Mouse (Mus musculus) brain, embryonic 18.5 days (tissue): ENCODE measurements at regions not wholly inside any gene's neighbourhood (a gene's known extent, or its start where the extent isn't known, plus 50 kb on each side); places are given as distances from the start of the nearest gene placed in this dataset.

Experiments
- DNase-seq: peaks from one replicate; pipeline ENCODE4 v3.0.0-alpha.2; 2012; ENCODE audit warnings: low read depth, low spot score

- DNase-seq = no peak
These were observed 591.9 kb upstream of the Cdh6 start for GRCm38 (mm10) chr15:13765411-13765810.

DNA sequence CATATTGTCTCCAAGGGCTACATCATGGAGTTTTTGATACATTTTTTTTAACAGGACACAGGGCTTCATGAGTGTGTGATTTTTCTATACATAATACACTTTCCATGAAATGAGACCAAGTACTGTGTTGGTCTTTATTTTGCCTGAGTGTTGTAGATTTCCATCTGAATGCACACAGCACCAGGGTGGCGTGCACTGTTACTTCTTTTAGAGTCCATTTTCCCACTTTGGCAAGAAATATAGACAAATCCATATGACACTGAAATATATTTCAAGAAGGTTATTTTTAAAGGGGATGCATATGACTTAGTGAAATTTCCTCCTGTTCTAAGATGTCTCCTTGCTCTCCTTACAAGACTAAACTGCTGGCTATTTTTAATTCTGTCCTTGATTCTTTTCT lies 591.1 kb upstream of the Cdh6 start:
- no peak for DNase-seq

- DNase-seq = no peak
These were observed 573.1 kb upstream of the Cdh6 start for GRCm38 (mm10) chr15:13746559-13746958.

DNA sequence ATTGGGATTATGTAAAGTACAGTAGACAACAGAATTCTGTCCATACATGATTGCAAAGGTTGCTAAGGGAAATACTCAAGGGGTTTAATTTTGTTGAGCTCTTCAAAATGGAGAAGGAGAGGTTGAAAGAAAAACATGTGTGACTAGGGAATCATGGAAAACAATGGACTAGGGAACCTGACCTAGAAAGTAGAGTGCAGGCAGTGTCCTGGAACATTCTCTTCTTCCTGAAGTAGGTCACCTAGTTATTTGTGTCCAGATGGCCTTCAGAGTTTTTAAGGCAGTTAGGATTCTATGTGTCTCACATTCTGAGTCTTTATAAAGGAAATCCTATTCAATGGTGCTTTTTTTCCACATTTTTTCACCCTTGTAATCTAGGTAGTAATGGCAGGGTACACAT lies 532.8 kb upstream of the Cdh6 start:
- DNase-seq = no peak

DNA sequence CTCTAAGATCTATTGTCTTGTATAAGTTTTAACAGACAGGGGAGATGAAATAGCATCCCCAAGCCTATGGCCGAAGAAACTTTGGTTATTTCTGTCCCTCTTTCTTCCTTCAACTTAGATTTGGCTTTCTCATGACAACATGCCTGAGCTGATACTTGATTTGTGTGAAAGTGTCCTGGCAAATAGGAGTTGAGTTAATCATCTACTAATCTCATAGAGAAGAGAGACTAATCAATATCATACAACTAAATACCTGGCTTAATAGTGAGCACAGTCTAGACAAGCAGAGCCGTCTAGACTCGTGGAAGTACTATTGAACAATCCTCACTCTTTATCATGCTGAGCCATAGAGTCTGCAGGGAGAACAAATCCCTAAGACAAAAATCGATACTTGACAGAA lies 531.7 kb upstream of the Cdh6 start:
- DNase-seq = no peak

- DNase-seq = no peak
These were observed 494.7 kb upstream of the Cdh6 start for GRCm38 (mm10) chr15:13668193-13668592.

- no peak for DNase-seq
These were observed 493.8 kb upstream of the Cdh6 start for GRCm38 (mm10) chr15:13667278-13667677.

- DNase-seq = no peak
These were observed 488.8 kb upstream of the Cdh6 start for GRCm38 (mm10) chr15:13662275-13662674.

DNA sequence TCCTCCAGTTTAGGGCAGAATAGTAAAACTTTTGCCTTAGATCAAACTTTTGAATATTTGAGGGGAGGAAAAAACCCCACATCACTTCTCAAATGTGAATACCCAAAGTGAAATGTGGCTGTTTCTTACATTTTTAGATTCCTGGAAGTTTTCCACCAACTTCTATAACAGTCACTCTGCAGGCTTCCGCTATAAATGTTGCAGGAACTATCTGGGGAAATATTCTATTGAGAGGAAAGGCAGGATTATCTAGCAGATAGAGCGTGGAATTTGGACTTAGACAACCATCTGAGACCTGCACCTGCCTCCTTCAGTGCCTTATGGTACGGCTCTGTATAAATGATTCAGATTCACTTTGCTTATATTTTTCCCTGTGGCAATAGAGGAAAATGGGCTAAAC lies 481.6 kb upstream of the Cdh6 start:
- DNase-seq = no peak

DNA sequence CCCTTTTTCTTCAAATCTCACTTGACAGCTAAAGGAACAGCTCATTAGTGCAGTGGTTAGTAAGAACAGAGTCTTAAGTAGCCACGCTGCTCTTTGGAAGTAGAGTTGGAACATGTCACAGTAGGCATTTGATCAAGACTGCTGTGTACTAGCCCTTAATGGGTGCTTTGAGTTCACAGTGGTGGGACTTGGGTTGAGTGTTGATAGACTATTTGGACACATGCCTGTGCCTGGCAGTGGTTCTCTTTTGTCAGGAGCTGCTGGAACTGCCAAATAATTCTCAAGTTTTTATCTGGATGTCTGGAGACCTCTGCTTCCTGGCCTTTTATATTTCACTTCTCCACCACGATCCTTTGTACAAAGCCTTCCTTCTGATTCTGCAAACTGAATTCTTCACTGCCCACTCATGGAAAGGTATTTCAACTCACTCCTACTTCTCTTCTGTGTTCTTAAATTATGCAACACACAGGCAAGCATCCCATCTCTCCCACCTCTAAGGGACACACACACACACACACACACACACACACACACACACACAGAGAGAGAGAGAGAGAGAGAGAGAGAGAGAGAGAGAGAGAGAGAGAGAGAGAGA lies 462.0 kb upstream of the Cdh6 start:
- DNase-seq = peak; percentile 26

GRCm38 (mm10) chr15:13602133-13602532 lies 428.7 kb upstream of the Cdh6 start:
- no peak for DNase-seq

DNA sequence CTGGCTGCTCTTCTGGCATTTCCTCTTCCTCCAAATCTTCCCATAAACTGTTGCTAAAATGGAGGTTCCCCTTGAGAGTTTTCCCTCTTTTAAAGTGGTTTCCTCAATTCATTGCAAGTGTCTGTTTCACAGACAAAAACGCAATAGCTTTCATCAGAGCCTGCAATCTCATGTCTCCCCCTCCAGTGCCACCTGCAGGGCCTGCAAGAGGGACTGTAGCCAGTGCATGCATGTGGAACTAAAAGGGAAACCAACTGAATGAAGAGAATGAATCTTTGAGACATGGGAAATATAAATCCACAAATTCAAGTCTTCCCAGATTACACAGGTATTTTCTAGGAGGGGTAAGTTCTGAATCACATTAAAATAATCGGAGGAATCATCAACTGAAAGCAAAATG lies 424.4 kb upstream of the Cdh6 start:
- no peak for DNase-seq

DNA sequence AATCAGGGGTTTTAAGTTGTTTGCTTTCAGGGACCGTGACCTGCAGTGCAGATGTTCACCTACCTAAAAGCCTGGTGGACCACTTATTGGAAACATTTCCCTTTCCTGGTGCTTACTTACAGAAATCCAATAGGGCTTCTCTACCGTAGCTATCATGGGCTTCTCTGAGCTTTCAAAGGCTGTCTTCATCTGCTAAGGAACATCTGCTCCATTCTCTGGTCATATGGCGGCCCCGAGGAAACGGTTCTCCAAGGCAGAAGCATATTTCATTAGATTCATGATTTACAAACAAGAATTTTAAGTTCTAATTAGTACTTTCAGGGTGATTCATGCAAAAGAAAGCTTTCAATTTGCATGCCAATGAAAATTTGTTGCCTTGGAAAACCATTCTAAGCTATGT lies 420.3 kb upstream of the Cdh6 start:
- DNase-seq = no peak

DNA sequence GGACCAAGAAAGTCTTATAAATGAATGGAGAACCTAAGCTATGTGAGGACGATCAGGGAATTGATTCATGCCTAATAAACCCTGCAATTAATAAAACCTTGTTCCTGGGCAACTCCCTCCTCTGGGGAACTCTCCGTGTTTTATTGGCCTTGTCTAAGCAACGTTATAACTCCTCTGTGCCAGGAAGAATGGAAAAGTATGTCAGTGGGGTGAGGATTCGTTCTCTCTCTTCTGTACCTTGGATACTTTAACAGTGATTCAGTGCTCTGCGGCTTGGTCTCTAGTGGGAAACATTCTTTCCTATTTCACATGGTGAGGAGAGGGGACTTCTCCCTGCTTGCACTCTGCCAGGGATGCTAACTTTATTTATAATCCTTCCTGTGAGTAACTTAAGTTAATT lies 417.4 kb upstream of the Cdh6 start:
- no peak for DNase-seq

- DNase-seq = no peak
These were observed 409.8 kb upstream of the Cdh6 start for GRCm38 (mm10) chr15:13583300-13583699.

DNA sequence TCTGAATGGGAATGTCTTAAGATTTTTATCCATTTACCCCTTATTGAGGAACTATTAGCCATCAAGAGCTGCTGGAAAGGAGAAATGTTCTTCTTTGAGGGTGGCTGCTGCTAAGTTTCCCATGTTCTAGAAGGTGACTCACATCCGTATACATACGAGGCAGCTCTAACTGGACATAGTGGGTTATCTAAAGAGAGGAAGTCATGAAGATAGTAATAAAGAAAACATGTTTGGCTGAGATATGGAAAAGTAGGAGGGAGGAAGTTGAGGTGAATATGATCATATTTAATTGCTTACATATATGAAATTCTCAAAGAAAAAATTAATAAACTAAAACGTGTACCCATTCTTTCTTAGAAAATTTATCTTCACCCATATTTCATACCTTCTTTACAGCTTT lies 408.7 kb upstream of the Cdh6 start:
- no peak for DNase-seq

GRCm38 (mm10) chr15:13573621-13574020 lies 400.1 kb upstream of the Cdh6 start:
- DNase-seq = no peak

- DNase-seq = no peak
These were observed 387.4 kb upstream of the Cdh6 start for GRCm38 (mm10) chr15:13560920-13561319.

DNA sequence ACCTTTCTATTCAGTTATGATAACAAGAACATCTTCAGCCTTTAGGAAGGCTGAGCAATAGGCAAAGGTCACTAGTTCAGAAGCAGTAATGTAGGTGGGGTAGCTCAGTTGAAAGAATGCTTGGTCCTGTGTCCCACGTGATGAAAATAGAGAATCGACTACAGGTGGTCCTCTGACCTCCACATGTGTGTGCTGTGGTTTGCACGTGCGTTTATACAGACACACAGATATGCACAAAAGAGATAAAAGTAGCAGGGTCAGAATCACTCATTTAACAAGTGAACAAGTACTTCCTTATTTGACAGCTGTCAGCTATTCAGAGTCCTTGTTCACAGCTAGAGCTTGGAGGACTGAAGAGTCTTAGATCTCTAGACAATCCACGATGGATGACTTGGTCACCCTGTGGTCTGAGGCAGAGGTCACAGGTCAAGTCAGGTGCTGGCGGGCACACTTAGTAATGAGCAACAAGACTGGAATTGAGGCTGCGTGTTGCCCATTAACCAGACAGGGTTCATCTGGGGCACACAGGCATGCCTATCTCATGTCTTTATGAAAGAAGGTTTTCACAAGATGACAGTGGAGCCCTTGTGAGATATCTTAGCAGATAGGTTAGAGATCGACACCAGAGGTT lies 375.8 kb upstream of the Cdh6 start:
- no peak for DNase-seq

- DNase-seq = no peak
These were observed 366.6 kb upstream of the Cdh6 start for GRCm38 (mm10) chr15:13540026-13540425.

DNA sequence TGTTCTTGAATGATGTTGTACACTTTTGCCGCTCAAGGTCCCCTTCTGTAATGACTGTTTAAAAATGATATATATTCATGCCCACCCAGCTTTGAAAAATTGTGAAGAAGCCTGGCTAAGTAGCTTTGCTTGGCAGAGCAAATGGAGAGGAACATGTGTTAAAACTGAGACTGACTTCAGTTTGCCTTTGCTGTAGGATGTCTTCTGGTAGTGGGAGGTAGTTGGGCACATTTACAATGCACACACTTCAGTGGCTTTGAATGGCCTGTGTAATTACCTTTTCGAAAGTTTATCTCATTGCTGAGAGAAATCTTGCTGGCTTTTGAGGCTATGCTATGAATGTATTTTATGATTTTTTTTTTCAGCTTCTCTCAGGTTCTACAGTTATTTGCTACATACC lies 360.5 kb upstream of the Cdh6 start:
- DNase-seq = no peak

- DNase-seq = no peak
These were observed 356.5 kb upstream of the Cdh6 start for GRCm38 (mm10) chr15:13529960-13530359.

GRCm38 (mm10) chr15:13529050-13529449 lies 355.6 kb upstream of the Cdh6 start:
- no peak for DNase-seq
